Mouse (Mus musculus) liver, postnatal 0 days (tissue): ENCODE results near the gene Lpar6.

Experiments
- CTCF ChIP-seq: sonication (generic); IDR thresholded peaks from 2 replicates; pipeline ENCODE4 v1.5.1; 2016; ENCODE audit warnings: antibody characterized with exemption, low read depth
- EP300 ChIP-seq: IDR thresholded peaks from 2 replicates; pipeline ENCODE4 v1.6.1; 2016; ENCODE audit warnings: antibody characterized with exemption, low read depth, mild to moderate bottlenecking

DNA sequence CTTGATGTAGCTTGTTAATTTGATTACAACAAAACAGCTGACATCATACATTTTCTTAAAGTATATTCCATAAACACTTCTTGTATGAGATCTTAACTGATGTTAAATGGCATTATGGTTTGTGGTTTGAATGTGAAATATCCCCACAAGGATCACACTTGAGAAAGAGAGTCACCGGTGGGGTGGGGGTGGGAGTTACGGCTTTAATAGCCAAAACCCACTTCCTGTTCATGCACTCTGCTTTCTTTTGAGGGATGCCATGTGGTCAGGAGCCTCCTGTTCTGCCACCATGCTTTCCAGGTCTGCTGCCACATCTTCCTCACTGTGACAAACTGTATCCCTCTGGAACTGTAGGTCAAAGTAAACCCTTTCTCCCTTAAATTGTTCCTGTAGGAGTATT is 52.2 kb downstream of the Lpar6 start:
- TF ChIP-seq EP300 (no peak), CTCF (no peak)
